Mouse (Mus musculus): ENCODE data around the gene Tmem132d. TPM values are rescaled to one million over a fixed set of nuclear protein-coding genes. Genes with fewer than 3 reads are reported as not detected.

Tmem132d gene
- polyA plus RNA-seq, 1 experiment from 2014 or later, result not detected

DNA sequence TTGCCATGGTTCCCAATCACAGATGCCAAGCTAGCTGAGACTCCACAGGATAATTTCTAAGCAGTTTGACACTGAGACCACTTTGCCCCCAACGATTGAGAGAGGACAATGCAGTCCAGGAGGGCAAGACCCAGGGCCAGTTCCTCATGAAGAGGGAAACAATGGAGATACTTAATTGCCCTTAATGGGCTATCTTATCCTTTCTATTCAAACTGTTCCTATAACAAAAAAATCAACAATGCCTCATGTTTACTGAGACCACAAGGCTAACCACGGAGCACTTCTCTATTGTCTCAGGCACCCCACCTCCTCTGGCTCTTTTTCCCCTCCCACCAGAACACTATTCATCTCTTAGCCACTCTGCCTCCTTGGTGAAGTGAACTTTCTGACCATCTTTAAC lies 141.7 kb downstream of the Tmem132d start:
- Histone ChIP-seq H3K4me1 (ENCODE audit: insufficient read depth) (no peaks in the 10 kb centered on the region), H3K27ac (ENCODE audit: low read depth) (no peak overlapping the region), H3K4me2 (ENCODE audit: low read depth, low read length) (no peak overlapping the region), H3K9me3 (ENCODE audit: low read length) (no peaks in the 10 kb centered on the region), H3K4me3 (ENCODE audit: low read depth, low read length) (no peak overlapping the region), H3K9ac (replicated peaks) (no peak overlapping the region), H3K27me3 (ENCODE audit: insufficient read depth, low read length) (no peaks in the 10 kb centered on the region), H3K36me3 (replicated peaks; ENCODE audit: insufficient read depth, low read length) (no peaks in the 10 kb centered on the region)
- ATAC-seq (no peak), DNase-seq (no peak)
- TF ChIP-seq EP300 (IDR thresholded peaks at IDR 0.05; ENCODE audit: low read depth) (no peak), CTCF (IDR thresholded peaks at IDR 0.05; ENCODE audit: low read depth) (no peak)
- WGBS (ENCODE audit: insufficient replicate concordance), result 12% methylated on average over 2 of the region's 2 CpGs

DNA sequence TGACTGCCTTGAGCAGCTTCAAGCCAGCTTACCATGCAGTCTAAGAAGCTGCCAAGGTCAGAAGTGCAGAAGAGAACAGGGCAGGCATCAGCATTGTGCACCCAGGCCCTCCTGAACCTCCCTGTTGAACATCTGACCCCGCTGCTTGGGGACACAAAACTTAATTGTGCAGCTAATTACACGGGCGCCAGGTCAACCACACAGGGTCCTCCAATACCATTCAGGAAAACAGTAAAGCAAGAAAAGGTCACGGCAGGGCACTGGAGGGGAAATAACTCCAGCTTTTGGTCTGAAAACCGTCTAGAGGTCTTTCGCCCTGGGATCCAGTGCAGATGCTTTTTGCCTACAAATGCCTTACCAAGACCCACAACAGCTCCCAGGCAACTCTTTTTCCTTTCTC lies 159.6 kb downstream of the Tmem132d start:
- no peak for DNase-seq
- no peak for ATAC-seq
- no peak overlapping the region for H3K9ac ChIP-seq (replicated peaks)
- H3K4me1 ChIP-seq (ENCODE audit: insufficient read depth), result no peaks in the 10 kb centered on the region
- H3K4me2 ChIP-seq (ENCODE audit: low read depth, low read length), result no peak overlapping the region
- no peaks in the 10 kb centered on the region for H3K27me3 ChIP-seq (ENCODE audit: insufficient read depth, low read length)
- H3K9me3 ChIP-seq (ENCODE audit: low read length), result no peaks in the 10 kb centered on the region; the same call in 1 of the 2 replicates
- no peaks in the 10 kb centered on the region for H3K36me3 ChIP-seq (replicated peaks; ENCODE audit: insufficient read depth, low read length)
- H3K27ac ChIP-seq (ENCODE audit: low read depth), result no peak overlapping the region
- 52% methylated on average over 6 of the region's 6 CpGs for WGBS (ENCODE audit: insufficient replicate concordance)
- TF ChIP-seq EP300 (IDR thresholded peaks at IDR 0.05; ENCODE audit: low read depth) (no peak), CTCF (IDR thresholded peaks at IDR 0.05; ENCODE audit: low read depth) (no peak)
- no peak overlapping the region for H3K4me3 ChIP-seq (ENCODE audit: low read depth, low read length)

DNA sequence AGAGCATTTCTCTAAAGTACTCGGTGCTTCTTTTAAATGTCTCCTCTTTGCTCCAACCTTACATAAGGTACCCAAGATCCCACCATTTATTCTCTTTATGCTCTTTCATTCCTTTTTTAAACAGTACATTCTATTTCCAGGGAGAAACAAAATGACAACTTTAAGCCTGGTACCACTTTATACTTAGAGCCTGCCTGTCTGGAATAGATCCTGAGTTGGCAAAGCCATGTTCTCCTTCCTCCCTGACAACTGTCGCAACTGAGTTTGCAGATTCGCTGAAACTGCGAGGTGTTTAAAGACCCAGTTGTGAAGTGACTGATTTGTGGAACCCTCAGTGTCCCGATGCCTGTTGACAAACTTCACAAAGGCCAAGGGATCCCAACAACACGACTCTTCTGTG lies 165.5 kb downstream of the Tmem132d start:
- no peaks in the 10 kb centered on the region for H3K27me3 ChIP-seq (ENCODE audit: insufficient read depth, low read length)
- no peaks in the 10 kb centered on the region for H3K4me1 ChIP-seq (ENCODE audit: insufficient read depth)
- 81% methylated on average over 6 of the region's 6 CpGs for WGBS (ENCODE audit: insufficient replicate concordance)
- no peaks in the 10 kb centered on the region for H3K36me3 ChIP-seq (replicated peaks; ENCODE audit: insufficient read depth, low read length)
- no peak overlapping the region for H3K4me3 ChIP-seq (ENCODE audit: low read depth, low read length)
- no peak overlapping the region for H3K27ac ChIP-seq (ENCODE audit: low read depth)
- DNase-seq (no peak), ATAC-seq (no peak)
- no peak overlapping the region for H3K9ac ChIP-seq (replicated peaks)
- H3K9me3 ChIP-seq (ENCODE audit: low read length), result no peaks in the 10 kb centered on the region; the same call in 1 of the 2 replicates
- H3K4me2 ChIP-seq (ENCODE audit: low read depth, low read length), result no peak overlapping the region
- TF ChIP-seq CTCF (IDR thresholded peaks at IDR 0.05; ENCODE audit: low read depth) (no peak), EP300 (IDR thresholded peaks at IDR 0.05; ENCODE audit: low read depth) (no peak)

DNA sequence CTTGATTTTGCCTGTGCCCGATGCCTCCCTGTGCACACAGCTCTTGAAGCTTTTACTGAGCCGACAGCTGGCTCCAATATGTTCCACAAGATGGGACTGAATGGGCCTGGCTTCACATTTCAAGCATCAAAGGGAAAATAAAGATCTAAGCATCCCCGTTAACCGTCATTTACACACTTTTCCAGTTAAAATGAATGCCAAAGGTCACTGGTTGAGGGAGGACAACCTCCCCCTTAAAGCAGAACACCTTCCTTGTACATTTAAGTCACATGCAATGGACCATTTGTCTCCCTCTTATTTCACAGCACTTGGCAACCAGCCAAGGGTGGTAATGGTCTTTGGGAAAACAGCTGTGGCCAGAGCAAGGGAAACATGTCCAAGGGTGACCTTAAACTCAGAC lies 188.7 kb downstream of the Tmem132d start:
- ATAC-seq, result no peak
- Histone ChIP-seq H3K4me3 (ENCODE audit: low read depth, low read length) (no peak overlapping the region), H3K36me3 (replicated peaks; ENCODE audit: insufficient read depth, low read length) (no peaks in the 10 kb centered on the region), H3K9me3 (ENCODE audit: low read length) (peaks cover 12% of the 10 kb centered on the region), H3K27me3 (ENCODE audit: insufficient read depth, low read length) (no peaks in the 10 kb centered on the region), H3K27ac (ENCODE audit: low read depth) (no peak overlapping the region), H3K4me1 (ENCODE audit: insufficient read depth) (no peaks in the 10 kb centered on the region), H3K9ac (replicated peaks) (no peak overlapping the region), H3K4me2 (ENCODE audit: low read depth, low read length) (no peak overlapping the region)
- DNase-seq, result no peak
- no peak for TF ChIP-seq EP300 (IDR thresholded peaks at IDR 0.05; ENCODE audit: low read depth)
- no peak for TF ChIP-seq CTCF (IDR thresholded peaks at IDR 0.05; ENCODE audit: low read depth)
- WGBS (ENCODE audit: insufficient replicate concordance), result 68% methylated on average over 4 of the region's 4 CpGs

DNA sequence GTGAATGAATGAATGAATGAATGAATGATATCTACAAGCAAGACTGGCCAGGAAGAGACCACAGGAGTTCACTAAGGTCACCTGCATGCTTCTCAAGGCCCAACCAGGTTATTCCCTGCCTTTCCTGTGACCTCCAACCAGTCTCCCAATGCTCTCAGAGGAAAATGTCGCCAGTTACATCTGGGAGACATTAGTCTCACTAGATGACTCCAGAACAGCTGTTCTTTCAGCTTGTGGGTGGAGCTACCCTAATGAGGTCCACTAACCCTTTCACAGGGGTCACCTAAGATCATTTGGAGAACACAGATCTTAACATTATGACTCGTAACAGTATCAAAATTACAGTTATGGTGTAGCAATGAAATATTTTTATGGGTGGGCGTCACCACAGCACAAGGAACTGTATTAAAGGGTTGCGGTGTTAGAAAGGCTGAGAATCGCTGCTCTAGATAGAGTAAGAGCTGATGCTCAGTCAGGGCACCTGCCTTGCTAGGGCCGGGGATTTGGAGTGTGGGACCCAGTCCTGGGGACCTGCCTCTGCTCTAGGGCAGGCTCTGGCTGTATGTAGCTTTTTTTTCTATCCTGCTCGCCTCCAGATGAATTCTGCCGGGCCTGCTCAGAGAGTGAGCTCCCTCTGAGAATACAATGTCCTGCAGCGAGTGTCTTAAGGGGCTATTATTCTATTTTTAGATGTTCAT lies 196.1 kb downstream of the Tmem132d start:
- H3K4me3 ChIP-seq (ENCODE audit: low read depth, low read length), result no peak overlapping the region
- H3K9ac ChIP-seq (replicated peaks), result no peak overlapping the region
- peaks cover 4% of the 10 kb centered on the region; the same call in 1 of the 2 replicates for H3K9me3 ChIP-seq (ENCODE audit: low read length)
- DNase-seq (no peak), ATAC-seq (no peak)
- H3K4me2 ChIP-seq (ENCODE audit: low read depth, low read length), result no peak overlapping the region
- no peak for TF ChIP-seq CTCF (IDR thresholded peaks at IDR 0.05; ENCODE audit: low read depth)
- H3K27me3 ChIP-seq (ENCODE audit: insufficient read depth, low read length), result no peaks in the 10 kb centered on the region
- H3K4me1 ChIP-seq (ENCODE audit: insufficient read depth), result no peaks in the 10 kb centered on the region
- WGBS (ENCODE audit: insufficient replicate concordance), result 53% methylated on average over 9 of the region's 9 CpGs
- H3K36me3 ChIP-seq (replicated peaks; ENCODE audit: insufficient read depth, low read length), result no peaks in the 10 kb centered on the region
- no peak overlapping the region for H3K27ac ChIP-seq (ENCODE audit: low read depth)

DNA sequence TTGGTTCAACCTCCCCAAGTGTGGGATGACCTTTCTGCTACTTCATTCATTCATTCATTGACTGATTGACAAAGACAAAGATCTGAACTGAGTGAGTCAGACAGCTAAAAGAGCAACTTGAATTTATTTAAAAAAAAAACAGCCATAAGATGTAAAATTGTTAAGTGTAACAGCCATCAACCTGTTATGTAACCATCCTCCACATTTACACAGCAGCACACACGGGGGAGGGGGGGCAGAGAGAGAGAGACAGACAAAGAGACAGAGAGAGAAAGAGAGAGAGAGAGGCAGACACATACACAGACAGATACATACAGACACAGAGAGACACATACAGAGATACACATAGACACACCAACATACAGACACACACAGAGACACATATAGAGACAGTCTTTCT lies 197.3 kb downstream of the Tmem132d start:
- Histone ChIP-seq H3K4me2 (ENCODE audit: low read depth, low read length) (no peak overlapping the region), H3K36me3 (replicated peaks; ENCODE audit: insufficient read depth, low read length) (no peaks in the 10 kb centered on the region), H3K27me3 (ENCODE audit: insufficient read depth, low read length) (no peaks in the 10 kb centered on the region), H3K27ac (ENCODE audit: low read depth) (no peak overlapping the region), H3K9ac (replicated peaks) (no peak overlapping the region), H3K4me3 (ENCODE audit: low read depth, low read length) (no peak overlapping the region), H3K4me1 (ENCODE audit: insufficient read depth) (no peaks in the 10 kb centered on the region), H3K9me3 (ENCODE audit: low read length) (peaks cover 4% of the 10 kb centered on the region; the same call in 1 of the 2 replicates)
- DNase-seq, result no peak
- TF ChIP-seq CTCF (IDR thresholded peaks at IDR 0.05; ENCODE audit: low read depth), result no peak
- TF ChIP-seq EP300 (IDR thresholded peaks at IDR 0.05; ENCODE audit: low read depth), result no peak
- no peak for ATAC-seq
- 32% methylated on average over 1 of the region's 1 CpGs for WGBS (ENCODE audit: insufficient replicate concordance)
